Mouse (Mus musculus) liver, embryonic 16.5 days (tissue): ENCODE results near the gene Imp4. TPM values are rescaled to one million over a fixed set of nuclear protein-coding genes. Genes with fewer than 3 reads are reported as not detected.
"Not testable (repeated sequence)": the region's sequence is repeated elsewhere in the genome, so short reads cannot be mapped to it uniquely, and the experiment has no call there.

Experiments used
- ATAC-seq: fragments of 200-750 bp; cut with Nextera tagmentation; 2 replicates; pipeline ENCODE4 v1.8.0; 2017; ENCODE audit warnings: low read depth, mild to moderate bottlenecking, moderate number of reproducible peaks, moderate library complexity
- H3K27ac ChIP-seq: fragments of 300-500 bp; sonication (generic); 2 replicates; pipeline ENCODE4 v1.5.1; 2014; ENCODE audit warnings: mild to moderate bottlenecking, low read length
- H3K27me3 ChIP-seq: fragments of 300-500 bp; sonication (generic); 2 replicates; pipeline ENCODE4 v1.6.1; 2014; ENCODE audit warnings: low read depth, low read length, mixed read lengths; ENCODE audit not compliant: control insufficient read depth, insufficient read depth
- H3K36me3 ChIP-seq: fragments of 300-500 bp; sonication (generic); 2 replicates; pipeline ENCODE4 v1.6.1; 2014; ENCODE audit warnings: mild to moderate bottlenecking; ENCODE audit not compliant: control insufficient read depth, insufficient read depth
- H3K4me1 ChIP-seq: fragments of 300-500 bp; sonication (generic); 2 replicates; pipeline ENCODE4 v1.6.1; 2014; ENCODE audit warnings: low read depth, low read length, mixed read lengths; ENCODE audit not compliant: control insufficient read depth
- H3K4me2 ChIP-seq: fragments of 300-500 bp; sonication (generic); 2 replicates; pipeline ENCODE4 v1.6.1; 2014; ENCODE audit warnings: low read depth, low read length, mixed read lengths
- H3K4me3 ChIP-seq: fragments of 300-500 bp; sonication (generic); 2 replicates; pipeline ENCODE4 v1.5.1; 2014; ENCODE audit warnings: low read depth, mild to moderate bottlenecking, low read length
- H3K9ac ChIP-seq: fragments of 300-500 bp; sonication (generic); 2 replicates; pipeline ENCODE4 v1.6.1; 2014; ENCODE audit warnings: low read depth, low read length
- H3K9me3 ChIP-seq: fragments of 300-500 bp; sonication (generic); replicated peaks from 2 replicates; pipeline ENCODE4 v1.6.1; 2016; ENCODE audit warnings: low read length; ENCODE audit not compliant: control insufficient read depth
- WGBS: fragments of 180-500 bp; shearing (Covaris S2); extraction: QIAGEN DNeasy Blood & Tissue Kit; methylation state at CpG from one replicate; pipeline ENCODE4 v1.1.7; 2014; ENCODE audit not compliant: insufficient replicate concordance; 5-methylcytosine and 5-hydroxymethylcytosine counted together
- polyA plus RNA-seq: library from polyadenylated mRNA; unstranded; fragments of >200 nt; fragmentation: Nextera tagmentation; extraction: Ambion mirVana; gene quantifications from 2 replicates; pipeline ENCODE4 v1.2.1, GENCODE M21; 2015

The Imp4 gene
- polyA plus RNA-seq, 1 experiment from 2014 or later = 44.6 TPM

- Histone ChIP-seq H3K4me1 (peaks cover 13% of the 10 kb centered on the region), H3K9ac (peak overlapping the region; percentile 35), H3K27me3 (no peaks in the 10 kb centered on the region), H3K36me3 (peaks cover 8% of the 10 kb centered on the region; the same call in 1 of the 2 replicates), H3K4me2 (peak overlapping the region; percentile 85), H3K4me3 (peak overlapping the region; percentile 79), H3K27ac (no peak overlapping the region), H3K9me3 (peaks cover 9% of the 10 kb centered on the region)
- peak; percentile 20; the same call in 1 of the 2 replicates for ATAC-seq
- WGBS = 19% methylated on average over 35 of the region's 35 CpGs
Observed at GRCm38 (mm10) chr1:34432776-34433481, 6.7 kb upstream of the Imp4 start.

GRCm38 (mm10) chr1:34433891-34434521 is 5.6 kb upstream of the Imp4 start:
- 13% methylated on average over 19 of the region's 19 CpGs for WGBS
- Histone ChIP-seq H3K9ac (peak overlapping the region; percentile 44), H3K4me2 (peak overlapping the region; percentile 85), H3K4me3 (peak overlapping the region; percentile 79), H3K27me3 (no peaks in the 10 kb centered on the region), H3K27ac (peak overlapping the region; percentile 3; the same call in 1 of the 2 replicates), H3K36me3 (peaks cover 8% of the 10 kb centered on the region; the same call in 1 of the 2 replicates), H3K4me1 (peaks cover 20% of the 10 kb centered on the region), H3K9me3 (peaks cover 9% of the 10 kb centered on the region)
- ATAC-seq = no peak

GRCm38 (mm10) chr1:34434660-34435160 is 4.9 kb upstream of the Imp4 start:
- peak; percentile 9 for ATAC-seq
- Histone ChIP-seq H3K4me3 (peak overlapping the region; percentile 79), H3K36me3 (peaks cover 8% of the 10 kb centered on the region; the same call in 1 of the 2 replicates), H3K27me3 (no peaks in the 10 kb centered on the region), H3K4me2 (peak overlapping the region; percentile 85), H3K4me1 (peaks cover 20% of the 10 kb centered on the region), H3K9ac (peak overlapping the region; percentile 62), H3K27ac (peak overlapping the region; percentile 48; the same call in 1 of the 2 replicates), H3K9me3 (peaks cover 9% of the 10 kb centered on the region)
- under 1% methylated on average over 30 of the region's 30 CpGs for WGBS

GRCm38 (mm10) chr1:34435371-34436120 is 4.1 kb upstream of the Imp4 start:
- Histone ChIP-seq H3K4me2 (peak overlapping the region; percentile 85), H3K4me1 (peaks cover 24% of the 10 kb centered on the region), H3K36me3 (0 out of 2 replicates have a peak, but pooled peaks cover 4% of the 10 kb centered on the region), H3K27ac (peak overlapping the region; percentile 48; the same call in 1 of the 2 replicates), H3K9ac (peak overlapping the region; percentile 62), H3K27me3 (no peaks in the 10 kb centered on the region), H3K9me3 (peaks cover 5% of the 10 kb centered on the region; the same call in 1 of the 2 replicates), H3K4me3 (peak overlapping the region; percentile 79)
- ATAC-seq = no peak
- WGBS = 32% methylated on average over 8 of the region's 8 CpGs

GRCm38 (mm10) chr1:34436374-34436773 is 3.3 kb upstream of the Imp4 start:
- H3K4me1 ChIP-seq = peaks cover 28% of the 10 kb centered on the region
- 0 out of 2 replicates have a peak, but pooled peaks cover 2% of the 10 kb centered on the region for H3K36me3 ChIP-seq
- no peaks in the 10 kb centered on the region; the same call in 1 of the 2 replicates for H3K9me3 ChIP-seq
- no peak for ATAC-seq
- no peaks in the 10 kb centered on the region for H3K27me3 ChIP-seq
- H3K4me3 ChIP-seq = no peak overlapping the region
- no peak overlapping the region for H3K4me2 ChIP-seq
- H3K27ac ChIP-seq = no peak overlapping the region
- no peak overlapping the region for H3K9ac ChIP-seq
- WGBS = 75% methylated on average over 3 of the region's 3 CpGs

- ATAC-seq = not testable (repeated sequence)
Observed at GRCm38 (mm10) chr1:34437366-34437765, 2.3 kb upstream of the Imp4 start.

GRCm38 (mm10) chr1:34438381-34439051 is 1.1 kb upstream of the Imp4 start:
- Histone ChIP-seq H3K27ac (no peak overlapping the region), H3K36me3 (peaks cover 9% of the 10 kb centered on the region), H3K4me2 (peak overlapping the region; percentile 76), H3K4me1 (peaks cover 27% of the 10 kb centered on the region), H3K4me3 (peak overlapping the region; percentile 73), H3K9me3 (no peaks in the 10 kb centered on the region), H3K9ac (peak overlapping the region; percentile 60), H3K27me3 (no peaks in the 10 kb centered on the region)
- no peak for ATAC-seq
- 31% methylated on average over 14 of the region's 20 CpGs for WGBS

More at GRCm38 (mm10) chr1:34437366-34437765, 2.3 kb upstream of the Imp4 start:
- not testable (repeated sequence) for H3K4me3 ChIP-seq, H3K4me2 ChIP-seq, H3K27ac ChIP-seq, H3K36me3 ChIP-seq, H3K9ac ChIP-seq, H3K9me3 ChIP-seq, H3K27me3 ChIP-seq
- WGBS = 87% methylated on average over 8 of the region's 8 CpGs
- peaks cover 28% of the 10 kb centered on the region for H3K4me1 ChIP-seq

- 0 out of 2 replicates have a peak, but pooled peaks have one; percentile 8 for ATAC-seq
- 3% methylated on average over 31 of the region's 31 CpGs for WGBS
- Histone ChIP-seq H3K27me3 (no peaks in the 10 kb centered on the region), H3K9ac (peak overlapping the region; percentile 65), H3K4me2 (peak overlapping the region; percentile 73), H3K9me3 (no peaks in the 10 kb centered on the region), H3K27ac (peak overlapping the region; percentile 59), H3K36me3 (peaks cover 24% of the 10 kb centered on the region), H3K4me1 (peaks cover 21% of the 10 kb centered on the region), H3K4me3 (peak overlapping the region; percentile 73)
Observed at GRCm38 (mm10) chr1:34439961-34440630, 445 bp downstream of the Imp4 start.
